Mouse (Mus musculus): ENCODE data around the gene Dmrtc1c1. TPM values are rescaled to one million over a fixed set of nuclear protein-coding genes. Genes with fewer than 3 reads are reported as not detected.

Gene Dmrtc1c1
- not detected in 2 replicates for polyA plus RNA-seq (2012; ENCODE audit: low replicate concordance)

DNA sequence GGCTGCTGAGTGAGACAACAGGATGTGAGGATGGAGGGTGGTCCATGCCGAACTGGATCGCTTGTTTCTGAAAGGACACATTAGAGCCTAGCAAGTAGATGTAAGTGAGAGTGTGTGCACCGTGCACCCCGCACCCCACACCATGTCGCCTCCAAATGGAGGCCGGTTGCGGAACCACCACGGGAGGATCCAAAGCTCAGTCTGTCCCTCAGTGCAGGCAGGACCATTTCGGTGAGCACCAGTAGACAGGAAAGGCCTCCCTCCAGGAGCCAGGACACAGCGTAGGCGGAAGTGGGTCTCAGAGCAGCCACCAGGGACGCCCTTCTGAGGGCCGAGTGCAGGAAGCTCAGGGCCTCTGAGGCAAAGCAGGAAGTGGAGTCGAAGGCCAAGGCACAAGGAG lies at the start of gene Dmrtc1c1:
Dmrtc1c1 (plus strand) TSS at position 301 of the 400 bp plus-strand sequence.

GRCm38 (mm10) chrX:102854516-102854915 lies 51.8 kb downstream of the Dmrtc1c1 start, which contains the start of gene Dmrtc1c2:
Dmrtc1c2 (minus strand) TSS chrX:102854616.

Other genes starting within 250 kb of the Dmrtc1c1 start
- 1.4 and 3.0 TPM in 2 replicates for gene Phka1, start 158.7 kb upstream of the Dmrtc1c1 start, polyA plus RNA-seq (2012; ENCODE audit: low replicate concordance)
- not detected in 2 replicates for gene Gm3880, start 116.0 kb upstream of the Dmrtc1c1 start, polyA plus RNA-seq (2012; ENCODE audit: low replicate concordance)
- gene Gm9112, start 95.3 kb upstream of the Dmrtc1c1 start, polyA plus RNA-seq (2012; ENCODE audit: low replicate concordance): not detected in 2 replicates
- not detected in 2 replicates for gene Dmrtc1b, start 95.1 kb upstream of the Dmrtc1c1 start, polyA plus RNA-seq (2012; ENCODE audit: low replicate concordance)
- not detected in 2 replicates for gene Dmrtc1c2, start 51.7 kb downstream of the Dmrtc1c1 start, polyA plus RNA-seq (2012; ENCODE audit: low replicate concordance)
- gene 1700031F05Rik, start 65.0 kb downstream of the Dmrtc1c1 start, polyA plus RNA-seq (2012; ENCODE audit: low replicate concordance): not detected in 2 replicates
- gene Dmrtc1a, start 105.7 kb downstream of the Dmrtc1c1 start, polyA plus RNA-seq (2012; ENCODE audit: low replicate concordance): not detected in 2 replicates
- not detected in 2 replicates for gene 1700011M02Rik, start 105.9 kb downstream of the Dmrtc1c1 start, polyA plus RNA-seq (2012; ENCODE audit: low replicate concordance)
- not detected in 2 replicates for gene 1700018G05Rik, start 125.4 kb downstream of the Dmrtc1c1 start, polyA plus RNA-seq (2012; ENCODE audit: low replicate concordance)